Mouse (Mus musculus) brain, embryonic 14.5 days (tissue): ENCODE data around the gene Traf2.

Experiments
- CTCF ChIP-seq: fragments of 200-500 bp; IDR thresholded peaks from 2 replicates; pipeline ENCODE4 v1.5.1; 2012; ENCODE audit warnings: inconsistent platforms, mild to moderate bottlenecking, moderate library complexity, borderline replicate concordance; ENCODE audit not compliant: insufficient read depth, insufficient read length; ENCODE audit errors: extremely low read depth
- POLR2A ChIP-seq: fragments of 200-500 bp; IDR thresholded peaks from 2 replicates; pipeline ENCODE4 v1.6.1; 2012; ENCODE audit warnings: mild to moderate bottlenecking, inconsistent platforms, borderline replicate concordance; ENCODE audit not compliant: poor library complexity, insufficient read depth, insufficient read length, severe bottlenecking; ENCODE audit errors: extremely low read depth

DNA sequence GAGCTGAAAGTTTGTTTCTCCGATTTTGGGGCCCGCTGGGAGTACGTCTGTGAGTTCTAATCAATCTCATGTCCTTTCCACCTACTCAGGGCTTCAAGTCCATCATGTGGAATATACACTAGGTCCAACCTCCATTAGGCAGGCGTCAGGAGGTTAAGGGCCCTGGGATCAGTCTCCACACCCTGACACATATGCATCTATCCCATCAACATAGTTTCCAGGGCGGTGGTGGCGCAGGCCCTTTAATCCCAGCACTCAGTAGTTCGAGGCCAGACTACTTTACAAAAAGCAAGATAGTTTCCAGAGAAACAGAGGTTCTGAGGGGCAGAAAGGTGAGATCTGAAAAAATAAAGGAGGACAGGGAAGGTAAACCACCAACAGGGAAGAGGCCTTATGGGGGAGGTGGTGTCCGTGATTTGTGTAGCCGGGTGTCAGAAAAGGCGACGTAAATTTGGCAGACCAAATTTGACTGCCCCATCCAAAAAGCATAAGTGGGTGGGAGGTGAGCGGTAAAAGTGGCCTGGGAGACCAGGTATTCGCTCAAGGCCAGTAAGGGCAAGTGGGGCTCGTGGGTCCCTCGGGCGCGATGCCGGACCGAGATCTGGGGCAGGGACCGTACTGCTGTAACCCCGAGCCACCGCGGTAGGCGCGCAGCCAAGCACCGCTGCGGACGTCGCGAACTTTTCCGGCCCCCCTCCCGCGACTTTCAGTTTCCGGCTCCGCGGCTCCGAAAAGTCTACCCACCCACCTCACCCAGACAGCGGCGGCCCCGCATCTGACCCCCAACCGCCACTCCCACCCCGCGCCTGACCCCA lies 537 bp downstream of the Traf2 start:
- no peak for TF ChIP-seq CTCF
- TF ChIP-seq POLR2A = no peak
